ENCODE assay signal across 9 mouse cellular contexts in the genomic region with DNA sequence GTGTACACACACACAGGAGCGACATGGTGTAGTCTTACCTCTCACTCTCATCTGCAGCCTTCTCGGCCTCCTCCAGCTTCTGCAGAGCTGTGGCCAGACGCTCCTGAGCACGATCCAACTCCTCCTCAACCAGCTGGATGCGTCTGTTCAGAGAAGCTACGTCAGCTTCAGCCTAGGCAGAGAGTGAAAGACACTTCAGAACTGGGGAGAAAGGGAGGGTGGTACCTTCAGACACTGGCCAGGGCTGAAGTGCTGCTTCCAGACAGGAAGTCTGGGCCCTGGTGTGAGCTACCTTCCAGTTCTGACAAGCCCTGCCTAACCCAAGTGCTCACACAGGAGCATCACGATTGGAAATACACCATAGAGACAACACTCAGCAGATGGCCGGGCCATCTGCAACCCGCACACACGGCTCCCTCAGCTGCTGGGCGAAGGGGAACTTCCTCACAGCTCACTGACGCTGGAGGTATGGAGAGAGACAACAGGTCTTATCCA. TPM values are rescaled to one million over a fixed set of nuclear protein-coding genes. Genes with fewer than 3 reads are reported as not detected.
DNase-seq lines count a peak whose midpoint lies in the region; ATAC-seq lines count a peak whose summit lies in the region.
"Had no signal": no experiment of that assay in that cellular context is flagged by ENCODE, and none has a peak within 500 bp of the region (broad histone marks: within the 10 kb centered on the region; RNA-seq: fewer than 3 reads in every experiment).

No protein-coding gene starts in this region.

- H3K4me2 ChIP-seq in forebrain, embryonic 16.5 days (ENCODE audit: low read length) = no peak overlapping the region
- H3K4me2 ChIP-seq in lung, embryonic 16.5 days (ENCODE audit: low read depth, low read length) = no peak overlapping the region
- H3K4me2 ChIP-seq: midbrain, embryonic 12.5 days had no signal

- no peaks in the 10 kb centered on the region for H3K27me3 ChIP-seq in forebrain, embryonic 16.5 days (replicated peaks; ENCODE audit: control insufficient read depth, insufficient read depth, low read length)
- H3K27me3 ChIP-seq in lung, embryonic 16.5 days (ENCODE audit: control insufficient read depth, insufficient read depth, low read depth, low read length) = no peaks in the 10 kb centered on the region
- H3K27me3 ChIP-seq: midbrain, embryonic 12.5 days had no signal

- H3K4me3 ChIP-seq in forebrain, embryonic 16.5 days (replicated peaks; ENCODE audit: low read length) = no peak overlapping the region
- H3K4me3 ChIP-seq in lung, embryonic 16.5 days (ENCODE audit: low read length) = no peak overlapping the region
- H3K4me3 ChIP-seq: midbrain, embryonic 12.5 days had no signal

- DNase-seq in testis, postnatal 10 days (ENCODE audit: low spot score) = peak; percentile 60
- no peak for DNase-seq in testis, postnatal 14 days (ENCODE audit: low spot score)
- peak; percentile 75 for DNase-seq in layer of hippocampus, adult 11-12 months (ENCODE audit: low spot score)
- DNase-seq in embryo, embryonic 10 days (ENCODE audit: low spot score) = no peak
- no peak for DNase-seq in retina, embryonic 14.5 days (ENCODE audit: low spot score)
- DNase-seq in thymus, postnatal 36 days = no peak

- H3K36me3 ChIP-seq in forebrain, embryonic 16.5 days (ENCODE audit: control insufficient read depth, insufficient read depth) = peaks cover 27% of the 10 kb centered on the region
- peaks cover 60% of the 10 kb centered on the region for H3K36me3 ChIP-seq in lung, embryonic 16.5 days (ENCODE audit: control insufficient read depth, insufficient read depth, low read length)

- H3K9me3 ChIP-seq in forebrain, embryonic 16.5 days (ENCODE audit: control insufficient read depth, low read length) = no peaks in the 10 kb centered on the region; the same call in 1 of the 2 replicates
- H3K9me3 ChIP-seq in lung, embryonic 16.5 days (ENCODE audit: control insufficient read depth, low read length) = peaks cover 7% of the 10 kb centered on the region; the same call in 1 of the 2 replicates

- peak overlapping the region; percentile 24 for H3K27ac ChIP-seq in forebrain, embryonic 16.5 days (ENCODE audit: low read length)
- H3K27ac ChIP-seq in lung, embryonic 16.5 days (ENCODE audit: low read length) = peak overlapping the region; percentile 85
- H3K27ac ChIP-seq: midbrain, embryonic 12.5 days had no signal

- WGBS in forebrain, embryonic 16.5 days = 65% methylated on average over 12 of the region's 12 CpGs
- WGBS in lung, embryonic 16.5 days = 62% methylated on average over 12 of the region's 12 CpGs

- ATAC-seq in forebrain, embryonic 16.5 days = no peak
- ATAC-seq in lung, embryonic 16.5 days (ENCODE audit: low read depth) = peak; percentile 41

- H3K9ac ChIP-seq in forebrain, embryonic 16.5 days (replicated peaks; ENCODE audit: low read depth, low read length) = no peak overlapping the region
- H3K9ac ChIP-seq in lung, embryonic 16.5 days (ENCODE audit: low read length) = peak overlapping the region; percentile 31; the same call in 1 of the 2 replicates
- H3K9ac ChIP-seq: midbrain, embryonic 12.5 days had no signal

- peaks cover 16% of the 10 kb centered on the region for H3K4me1 ChIP-seq in forebrain, embryonic 16.5 days (replicated peaks; ENCODE audit: control insufficient read depth, insufficient read depth, low read length)
- H3K4me1 ChIP-seq in lung, embryonic 16.5 days (replicated peaks; ENCODE audit: control insufficient read depth, insufficient read depth, low read length) = peaks cover 41% of the 10 kb centered on the region

RNA-seq across cellular contexts. Expression of a gene that starts 13.2 kb away (rescaled TPM):
- polyA plus RNA-seq in forebrain, embryonic 16.5 days (2015; fragmentation: Nextera tagmentation; extraction: Ambion mirVana) = 120 and 127 TPM in 2 replicates
- 758 and 782 TPM in 2 replicates for polyA plus RNA-seq in lung, embryonic 16.5 days (2015; fragmentation: Nextera tagmentation; extraction: Ambion mirVana)

Comparison
In these comparisons a context has a peak if more than half of its experiments do, and no peak if none do; other contexts are left out.
1. DNase-seq: peak in testis, postnatal 10 days (single experiment) and layer of hippocampus, adult 11-12 months (single experiment); none in testis, postnatal 14 days (single experiment), embryo, embryonic 10 days (single experiment), retina, embryonic 14.5 days (single experiment) and thymus, postnatal 36 days (0 of 2).